Mouse (Mus musculus) urinary bladder, postnatal 4 days (tissue): ENCODE data around the gene Slc35b4.

Experiments used
- DNase-seq, 2 experiments: peaks; one replicate each; pipeline ENCODE4 v3.0.0; 2021 to 2022; ENCODE audit warnings: low spot score in 2 of 2

Gene Slc35b4

GRCm38 (mm10) chr6:34176864-34177247, at the start of gene Slc35b4:
Gene Slc35b4 (minus strand): TSS chr6:34177111.
- peak; percentile 89 to 92 for DNase-seq

DNA sequence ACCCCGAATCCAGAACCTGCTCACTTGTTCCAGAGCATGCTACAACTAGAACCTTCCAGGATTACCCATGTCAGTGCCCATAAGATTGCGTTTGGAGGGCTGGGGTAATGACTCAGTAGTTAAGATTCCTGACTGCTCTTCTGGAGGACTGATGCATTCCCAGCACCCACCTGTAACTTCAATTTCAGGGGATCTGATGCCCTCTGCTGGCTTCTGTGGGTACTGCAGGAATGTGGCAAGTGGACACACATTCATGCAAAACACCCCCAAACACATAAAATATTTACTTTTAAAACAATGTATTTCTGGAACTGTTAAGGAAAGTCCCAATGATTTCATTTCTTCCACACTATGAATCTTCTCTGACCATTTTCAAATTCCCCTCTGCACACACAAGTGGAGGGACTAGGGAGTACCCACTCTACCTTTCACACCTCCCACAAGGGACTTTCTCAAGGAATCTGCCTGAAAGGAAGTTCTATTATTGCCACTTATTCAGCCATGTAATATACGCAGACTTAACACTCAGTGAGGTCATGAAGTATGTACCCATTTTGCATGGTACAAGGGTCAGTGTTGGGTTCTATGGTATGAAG, 48.2 kb upstream of the Slc35b4 start:
- no peak for DNase-seq

- DNase-seq = no peak
Measured at GRCm38 (mm10) chr6:34216450-34217319, 39.8 kb upstream of the Slc35b4 start.

GRCm38 (mm10) chr6:34205754-34206153, 28.8 kb upstream of the Slc35b4 start:
- DNase-seq = no peak

DNA sequence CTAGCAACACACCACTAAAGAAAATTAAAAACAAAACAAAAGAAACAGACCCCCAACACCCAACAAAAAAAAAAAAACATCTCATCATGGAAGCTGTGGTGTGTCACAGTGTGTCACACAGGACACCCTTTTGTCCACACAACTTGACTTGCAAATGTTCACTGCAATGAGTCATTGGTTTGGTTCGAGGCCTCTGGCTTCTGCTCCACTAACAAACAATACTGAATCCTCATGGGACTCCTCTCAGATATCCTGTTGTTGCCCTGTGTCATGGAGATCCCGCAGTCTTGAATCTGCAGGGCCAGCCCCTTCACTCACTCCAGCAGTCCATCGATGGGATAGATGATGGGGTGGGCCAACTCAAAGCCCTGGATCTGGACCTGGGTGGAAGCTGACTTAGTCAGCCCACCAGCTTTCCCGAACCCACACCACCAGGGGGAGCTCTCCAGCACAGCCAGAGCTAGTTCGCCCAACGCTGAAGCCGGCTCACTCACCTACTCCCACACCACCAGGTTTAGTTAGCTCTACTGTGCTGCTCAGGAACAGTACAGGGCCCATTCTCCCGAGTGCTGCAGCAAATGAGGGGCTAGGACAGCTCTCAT, 28.2 kb upstream of the Slc35b4 start:
- DNase-seq = no peak

DNA sequence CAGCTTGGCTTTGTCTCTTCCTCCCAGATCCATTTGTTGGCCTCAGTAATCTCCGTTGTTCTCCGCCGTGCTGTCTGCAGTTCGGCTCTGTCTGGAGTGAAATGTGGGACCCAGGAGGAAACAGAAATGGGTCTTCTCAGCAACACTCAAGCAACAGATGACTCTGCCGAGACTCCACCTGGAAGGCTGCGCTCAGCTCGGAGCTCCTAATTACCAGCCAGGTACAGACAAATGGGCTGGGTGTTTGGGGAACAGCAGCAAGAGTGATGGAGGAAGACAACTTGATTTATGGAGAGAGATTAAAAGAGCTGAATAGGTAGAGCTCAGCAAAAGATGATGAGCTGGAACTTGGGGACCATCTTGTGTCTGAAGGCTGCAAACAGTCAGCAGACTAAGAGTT, 26.6 kb upstream of the Slc35b4 start:
- DNase-seq = no peak

- no peak for DNase-seq
Measured at GRCm38 (mm10) chr6:34194981-34195380, 18.1 kb upstream of the Slc35b4 start.

DNA sequence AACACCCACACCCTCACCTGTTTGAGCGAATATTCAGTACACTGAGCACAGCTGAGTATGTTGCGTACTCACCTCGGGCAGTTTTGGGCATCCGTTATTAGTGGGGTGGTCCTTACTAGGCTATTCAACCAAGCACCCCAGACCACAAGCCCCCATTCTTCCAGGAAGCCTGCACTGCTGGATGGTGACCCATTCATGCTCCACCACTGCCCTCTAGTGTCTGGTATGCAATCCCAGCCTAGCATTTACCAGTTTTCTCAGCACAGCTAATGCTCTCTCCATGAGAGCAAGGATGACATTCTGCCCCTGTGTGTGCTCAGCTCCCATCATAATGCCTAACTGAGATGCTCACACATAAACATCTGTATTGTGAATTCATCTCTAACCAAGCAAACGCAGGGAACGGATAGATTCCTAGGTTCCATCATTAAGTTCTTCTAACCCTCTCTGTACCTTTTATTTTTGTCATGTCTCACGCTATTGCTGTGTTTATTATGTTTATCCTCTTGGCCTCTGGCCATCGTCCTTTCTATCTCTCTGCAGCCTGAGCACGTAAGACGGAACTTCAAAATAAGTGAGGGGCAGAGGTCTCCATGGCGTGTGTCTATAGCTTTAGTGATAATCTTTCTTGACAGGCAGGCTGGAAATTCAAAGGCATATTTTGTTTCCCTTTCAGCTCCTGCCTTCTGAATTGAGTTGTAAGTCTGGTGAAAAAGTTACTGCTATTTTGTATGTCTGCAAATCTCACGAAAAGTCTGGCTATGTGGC, 17.0 kb upstream of the Slc35b4 start:
- DNase-seq = peak in 1 of 2 experiments; percentile 24

GRCm38 (mm10) chr6:34191401-34191800, 14.5 kb upstream of the Slc35b4 start:
- no peak for DNase-seq

- DNase-seq = no peak
Measured at GRCm38 (mm10) chr6:34189494-34189893, 12.6 kb upstream of the Slc35b4 start.

GRCm38 (mm10) chr6:34187986-34188599, 11.2 kb upstream of the Slc35b4 start:
- DNase-seq = no peak

DNA sequence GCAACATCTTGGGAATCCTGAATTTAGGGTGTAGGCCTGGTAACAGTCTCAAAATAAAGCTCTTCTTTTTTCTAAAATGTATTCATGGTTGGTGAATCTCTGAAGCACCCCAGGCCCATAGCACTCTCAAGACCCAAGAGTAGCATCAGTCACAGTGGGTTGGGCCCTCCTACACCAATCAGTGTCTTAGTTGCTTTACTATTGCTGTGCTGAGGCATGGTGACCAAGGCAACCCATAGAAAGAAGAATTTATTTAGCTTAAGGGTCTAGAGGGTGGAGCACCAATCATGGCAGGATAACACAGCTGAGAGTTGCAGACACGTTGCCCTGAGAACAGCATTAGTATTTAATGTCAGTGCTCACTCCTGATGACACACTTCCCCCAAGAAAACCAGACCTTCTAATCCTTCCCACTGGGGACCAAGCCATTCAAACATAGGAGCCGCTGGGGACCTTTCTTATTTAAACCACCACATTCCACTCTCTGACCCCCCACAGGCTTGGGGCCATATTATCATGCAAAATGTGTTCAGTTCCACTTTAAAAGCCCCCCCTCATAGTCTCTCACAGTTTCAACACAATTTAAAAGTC, 10.5 kb upstream of the Slc35b4 start:
- no peak for DNase-seq

DNA sequence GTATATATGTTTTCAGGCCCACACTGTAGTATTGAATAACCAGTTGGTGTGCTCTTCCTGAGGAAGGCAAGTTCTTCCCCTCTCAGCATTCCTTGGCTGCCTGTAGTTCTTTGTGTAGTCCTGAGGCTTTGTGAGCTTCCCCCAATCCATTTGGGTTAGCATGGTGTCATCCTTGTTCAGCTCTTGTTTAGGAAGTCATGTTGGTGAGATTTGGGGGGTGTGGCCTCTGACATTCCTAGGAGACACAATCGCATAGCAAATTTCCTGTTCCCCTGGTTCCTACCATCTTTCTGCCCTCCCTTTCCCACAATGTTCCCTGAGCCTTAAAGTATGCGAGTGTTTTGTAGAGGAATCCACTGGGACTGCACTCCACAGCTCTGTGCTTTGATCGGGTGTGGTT, 6.4 kb upstream of the Slc35b4 start:
- DNase-seq = no peak

GRCm38 (mm10) chr6:34181961-34182360, 5.0 kb upstream of the Slc35b4 start:
- no peak for DNase-seq

GRCm38 (mm10) chr6:34179911-34180310, 3.0 kb upstream of the Slc35b4 start:
- DNase-seq = no peak

GRCm38 (mm10) chr6:34179007-34179406, 2.1 kb upstream of the Slc35b4 start:
- no peak for DNase-seq

DNA sequence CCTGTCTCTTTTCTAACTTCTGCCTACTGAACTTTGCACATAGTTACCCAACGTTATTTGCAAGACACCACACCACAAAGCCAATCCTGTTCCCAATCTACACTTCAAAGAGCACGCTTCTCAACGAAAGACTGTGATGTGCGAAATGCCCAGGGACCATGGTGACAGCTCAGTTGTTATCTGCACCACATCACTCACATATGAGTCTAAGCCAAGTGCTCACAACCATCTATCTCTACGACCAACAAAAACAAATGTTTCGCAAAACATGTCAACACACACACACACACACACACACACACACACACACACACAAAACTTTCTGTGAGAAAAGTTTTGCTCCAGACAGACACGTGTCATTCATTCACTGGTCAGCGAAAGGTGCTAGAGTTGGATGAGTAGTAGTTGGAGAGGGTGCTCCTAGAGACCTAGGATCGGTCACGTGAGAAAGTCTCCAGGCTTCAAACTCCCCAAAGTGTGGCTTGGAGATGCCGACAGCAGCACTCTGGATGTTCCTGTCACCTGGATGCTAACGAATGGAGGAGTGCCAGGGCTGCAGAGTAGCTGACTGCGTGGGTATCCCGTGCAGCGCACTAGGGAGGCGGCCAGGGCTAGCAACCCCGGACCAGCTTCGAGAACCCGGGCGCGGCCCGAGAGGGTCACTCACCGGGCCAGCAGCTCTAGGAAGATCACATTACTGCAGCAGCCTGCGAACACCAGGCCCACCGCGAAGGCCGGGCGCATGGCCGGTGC, 624 bp downstream of the Slc35b4 start:
- DNase-seq = no peak

DNA sequence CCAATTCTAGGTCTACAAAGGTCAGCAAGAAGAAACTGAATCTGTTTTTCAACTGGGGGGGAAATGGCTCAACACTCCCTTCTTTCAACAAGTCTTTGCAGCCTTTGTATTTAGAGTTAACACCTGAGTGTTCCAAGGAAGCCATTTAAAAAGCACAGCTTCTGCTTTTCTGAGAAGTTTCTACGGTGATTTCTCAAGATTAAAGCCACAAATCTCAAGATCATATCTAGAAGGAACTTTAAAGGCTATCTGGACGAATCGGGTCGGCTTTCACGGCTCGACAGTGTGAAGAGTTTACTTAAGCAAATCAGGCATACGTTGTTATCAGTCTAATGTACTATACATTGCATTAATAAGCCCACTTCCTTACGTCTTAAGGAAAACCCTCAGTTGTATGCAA, 2.2 kb downstream of the Slc35b4 start:
- DNase-seq = no peak

DNA sequence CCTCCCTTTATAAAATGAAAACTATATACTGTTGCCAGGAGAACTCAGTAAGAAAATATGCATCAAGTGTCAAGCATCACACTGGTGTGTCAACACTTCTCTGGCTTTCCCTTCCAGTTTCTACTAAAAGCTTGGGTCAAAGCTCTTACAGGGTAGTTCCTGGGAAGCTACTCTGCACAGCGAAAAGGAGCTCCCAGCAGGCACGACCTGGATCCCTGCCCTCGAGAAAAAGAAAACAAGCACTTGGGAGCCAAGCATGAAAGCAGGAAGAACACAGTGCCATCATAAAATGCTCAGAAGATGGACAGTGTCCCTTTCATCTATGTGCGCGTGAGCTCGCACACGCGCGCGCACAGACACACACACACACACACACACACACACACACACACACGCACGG, 3.7 kb downstream of the Slc35b4 start:
- no peak for DNase-seq

GRCm38 (mm10) chr6:34171748-34172457, 5.0 kb downstream of the Slc35b4 start:
- no peak for DNase-seq
